In genomic region chr8:85033867-85034266, GRCm38 (mm10) we compare ENCODE assay signal across 16 mouse cellular contexts. TPM values are rescaled to one million over a fixed set of nuclear protein-coding genes. Genes with fewer than 3 reads are reported as not detected.
DNase-seq lines count a peak whose midpoint lies in the region; ATAC-seq and TF ChIP-seq lines count a peak whose summit lies in the region.
"Had no signal": no experiment of that assay in that cellular context is flagged by ENCODE, and none has a peak within 500 bp of the region (broad histone marks: within the 10 kb centered on the region; RNA-seq: fewer than 3 reads in every experiment).

No protein-coding gene starts in this region.

- intact Hi-C loops in heart, postnatal 14 days (cut with DNase I), result no loop called here

- ATAC-seq in liver, postnatal 0 days, result no peak

- peaks cover 37% of the 10 kb centered on the region for H3K4me1 ChIP-seq in embryonic facial prominence, embryonic 10.5 days
- H3K4me1 ChIP-seq in liver, postnatal 0 days (ENCODE audit: insufficient read depth), result peaks cover 40% of the 10 kb centered on the region

- peak overlapping the region; percentile 92; the same call in 1 of the 2 replicates for H3K4me2 ChIP-seq in liver, postnatal 0 days (ENCODE audit: low read depth, low read length)

- peak; percentile 40 to 58 for DNase-seq in kidney, postnatal 25 days
- no peak for DNase-seq in kidney, postnatal 10 days
- DNase-seq in embryonic facial prominence, embryonic 10.5 days (ENCODE audit: low spot score), result no peak
- no peak for DNase-seq in liver, postnatal 0 days
- no peak for DNase-seq in thymus, postnatal 36 days
- no peak for DNase-seq in heart, postnatal 14 days
- no peak for DNase-seq in heart, adult 11 months
- DNase-seq: cerebellum, adult 11 months; gastrocnemius, postnatal 10 days; lung, embryonic 14.5 days had no signal

- no peak for TF ChIP-seq CTCF in liver, postnatal 0 days (IDR thresholded peaks at IDR 0.05; ENCODE audit: low read depth)

- no peak overlapping the region for H3K27ac ChIP-seq in embryonic facial prominence, embryonic 10.5 days (replicated peaks)
- peak overlapping the region; percentile 34; the same call in 1 of the 2 replicates for H3K27ac ChIP-seq in liver, postnatal 0 days (ENCODE audit: low read depth)

- H3K4me3 ChIP-seq in embryonic facial prominence, embryonic 10.5 days, result peak overlapping the region; percentile 23; the same call in 1 of the 2 replicates
- no peak overlapping the region for H3K4me3 ChIP-seq in liver, postnatal 0 days (ENCODE audit: low read depth, low read length)

- H3K36me3 ChIP-seq in embryonic facial prominence, embryonic 10.5 days (replicated peaks), result peaks cover 55% of the 10 kb centered on the region
- H3K36me3 ChIP-seq in liver, postnatal 0 days (replicated peaks; ENCODE audit: insufficient read depth, low read length), result peaks cover 38% of the 10 kb centered on the region

- no peaks in the 10 kb centered on the region for H3K9me3 ChIP-seq in embryonic facial prominence, embryonic 10.5 days
- H3K9me3 ChIP-seq in liver, postnatal 0 days (ENCODE audit: low read length), result no peaks in the 10 kb centered on the region

- H3K9ac ChIP-seq in liver, postnatal 0 days (replicated peaks), result no peak overlapping the region
- H3K9ac ChIP-seq: lung, embryonic 14.5 days had no signal

- 62% methylated on average over 1 of the region's 1 CpGs for whole genome bisulfite sequencing in embryonic facial prominence, embryonic 10.5 days
- 50% methylated on average over 1 of the region's 1 CpGs for WGBS in liver, postnatal 0 days (ENCODE audit: insufficient replicate concordance)

- no peaks in the 10 kb centered on the region for H3K27me3 ChIP-seq in embryonic facial prominence, embryonic 10.5 days (replicated peaks; ENCODE audit: low read depth, poor library complexity, severe bottlenecking)
- H3K27me3 ChIP-seq in liver, postnatal 0 days (ENCODE audit: insufficient read depth, low read length), result no peaks in the 10 kb centered on the region

- TF ChIP-seq EP300 in liver, postnatal 0 days (IDR thresholded peaks at IDR 0.05; ENCODE audit: low read depth), result no peak

RNA-seq across cellular contexts. Expression of gene Tnpo2, which starts 2.8 kb away (rescaled TPM):
- 31.2 and 31.5 TPM in 2 replicates for polyA plus RNA-seq in embryonic facial prominence, embryonic 10.5 days (2016; fragmentation: Nextera tagmentation; extraction: Ambion mirVana)
- 7.6 and 8.2 TPM in 2 replicates for polyA plus RNA-seq in liver, postnatal 0 days (2015; fragmentation: Nextera tagmentation; extraction: Ambion mirVana)
- total RNA-seq in heart, postnatal 14 days (2021), result 10 to 100 TPM; 28.0 to 42.2 TPM

RNA-seq across cellular contexts. Expression of gene Trir, which starts 7.2 kb away (rescaled TPM):
- 154 and 157 TPM in 2 replicates for polyA plus RNA-seq in embryonic facial prominence, embryonic 10.5 days (2016; fragmentation: Nextera tagmentation; extraction: Ambion mirVana)
- polyA plus RNA-seq in liver, postnatal 0 days (2015; fragmentation: Nextera tagmentation; extraction: Ambion mirVana), result 63.0 and 73.6 TPM in 2 replicates
- 10 to 100 TPM; 90.8 to 99.1 TPM for total RNA-seq in heart, postnatal 14 days (2021)

RNA-seq across cellular contexts. Expression of gene Asna1, which starts 8.8 kb away (rescaled TPM):
- 157 TPM in 2 replicates for polyA plus RNA-seq in embryonic facial prominence, embryonic 10.5 days (2016; fragmentation: Nextera tagmentation; extraction: Ambion mirVana)
- polyA plus RNA-seq in liver, postnatal 0 days (2015; fragmentation: Nextera tagmentation; extraction: Ambion mirVana), result 33.2 and 34.4 TPM in 2 replicates
- total RNA-seq in heart, postnatal 14 days (2021), result 10 to 100 TPM; 65.7 to 67.1 TPM

RNA-seq across cellular contexts. Expression of gene Best2, which starts 19.5 kb away (rescaled TPM):
- polyA plus RNA-seq in embryonic facial prominence, embryonic 10.5 days (2016; fragmentation: Nextera tagmentation; extraction: Ambion mirVana), result 0.08 TPM in 1 of 2 replicates, not detected in the other
- not detected in 2 replicates for polyA plus RNA-seq in liver, postnatal 0 days (2015; fragmentation: Nextera tagmentation; extraction: Ambion mirVana)
- not detected for total RNA-seq in heart, postnatal 14 days (2021)
- total RNA-seq: adrenal gland, postnatal 4 days; gastrocnemius, postnatal 10 days; layer of hippocampus, adult 18-20 months; left cerebral cortex, adult 8-10 months had no signal
- polyA plus RNA-seq: forebrain, embryonic 11.5 days; heart, embryonic 16.5 days; lung, embryonic 14.5 days; midbrain, embryonic 11.5 days had no signal

RNA-seq across cellular contexts. Expression of gene Fbxw9, which starts 26.0 kb away (rescaled TPM):
- polyA plus RNA-seq in embryonic facial prominence, embryonic 10.5 days (2016; fragmentation: Nextera tagmentation; extraction: Ambion mirVana), result 21.4 and 25.1 TPM in 2 replicates
- polyA plus RNA-seq in liver, postnatal 0 days (2015; fragmentation: Nextera tagmentation; extraction: Ambion mirVana), result 14.4 and 14.9 TPM in 2 replicates
- 1 to 10 TPM; 6.8 to 9.1 TPM for total RNA-seq in heart, postnatal 14 days (2021)

Comparison
In these comparisons a context has a peak if more than half of its experiments do, and no peak if none do; other contexts are left out.
1. DNase-seq: peak in kidney, postnatal 25 days (2 of 2); none in kidney, postnatal 10 days (single experiment), embryonic facial prominence, embryonic 10.5 days (single experiment), liver, postnatal 0 days (single experiment), thymus, postnatal 36 days (0 of 2), heart, postnatal 14 days (0 of 2) and heart, adult 11 months (single experiment).